Mouse (Mus musculus) heart, embryonic 11.5 days (tissue): ENCODE data around the gene Srf. TPM values are rescaled to one million over a fixed set of nuclear protein-coding genes. Genes with fewer than 3 reads are reported as not detected.

ENCODE experiments used
- microRNA-seq: library from miRNA; unstranded; fragments of <30 nt; microRNA quantifications from one replicate; pipeline ENCODE4, GENCODE M21; 2016; ENCODE audit warnings: borderline number of aligned reads
- polyA plus RNA-seq: library from polyadenylated mRNA; unstranded; fragments of >200 nt; fragmentation: Nextera tagmentation; extraction: Ambion mirVana; gene quantifications from 2 replicates; pipeline ENCODE4 v1.2.1, GENCODE M21; 2014

The Srf gene
- polyA plus RNA-seq, 1 experiment from 2014 or later = 15.0 TPM

Small RNAs within 50 kb of the gene (microRNA-seq; reads per million reads assigned to microRNA genes)
- 2.2 reads per million, percentile 26 among the genes with 10 or more reads in this experiment for gene Mir6976

Other genes with a start within 250 kb of the Srf start
- 3.4 and 4.3 TPM in 2 replicates for gene Abcc10, start 227.8 kb downstream of the Srf start, polyA plus RNA-seq
- gene Zfp318, start 172.4 kb downstream of the Srf start, polyA plus RNA-seq = 6.1 and 8.2 TPM in 2 replicates
- gene Crip3, start 127.2 kb downstream of the Srf start, polyA plus RNA-seq = 0.39 and 0.97 TPM in 2 replicates
- gene Slc22a7, start 117.7 kb downstream of the Srf start, polyA plus RNA-seq = 0.20 TPM in 1 of 2 replicates, not detected in the other
- gene Ttbk1, start 68.5 kb downstream of the Srf start, polyA plus RNA-seq = 0.04 and 0.07 TPM in 2 replicates
- gene Dnph1, start 59.5 kb downstream of the Srf start, polyA plus RNA-seq = 27.9 and 28.4 TPM in 2 replicates
- 2.5 and 4.4 TPM in 2 replicates for gene Cul9, start 9.8 kb downstream of the Srf start, polyA plus RNA-seq
- gene Ptk7, start 73.3 kb upstream of the Srf start, polyA plus RNA-seq = 18.8 and 22.8 TPM in 2 replicates
- 16.5 and 18.0 TPM in 2 replicates for gene Klc4, start 89.8 kb upstream of the Srf start, polyA plus RNA-seq
- 110 and 119 TPM in 2 replicates for gene Mrpl2, start 90.1 kb upstream of the Srf start, polyA plus RNA-seq
- 33.6 and 36.2 TPM in 2 replicates for gene Cul7, start 94.2 kb upstream of the Srf start, polyA plus RNA-seq
- 37.0 and 40.8 TPM in 2 replicates for gene Rrp36, start 118.2 kb upstream of the Srf start, polyA plus RNA-seq
- gene Mea1, start 122.6 kb upstream of the Srf start, polyA plus RNA-seq = 142 and 154 TPM in 2 replicates
- 117 and 143 TPM in 2 replicates for gene Klhdc3, start 124.7 kb upstream of the Srf start, polyA plus RNA-seq
- 52.5 and 63.6 TPM in 2 replicates for gene Ppp2r5d, start 148.9 kb upstream of the Srf start, polyA plus RNA-seq
- gene Pex6, start 155.3 kb upstream of the Srf start, polyA plus RNA-seq = 9.0 and 9.7 TPM in 2 replicates
- 0.61 and 1.0 TPM in 2 replicates for gene Gnmt, start 173.0 kb upstream of the Srf start, polyA plus RNA-seq
- gene Cnpy3, start 196.0 kb upstream of the Srf start, polyA plus RNA-seq = 46.5 and 51.9 TPM in 2 replicates
- 0.24 and 0.34 TPM in 2 replicates for gene Ptcra, start 207.5 kb upstream of the Srf start, polyA plus RNA-seq
- 43.9 and 45.3 TPM in 2 replicates for gene 2310039H08Rik, start 216.5 kb upstream of the Srf start, polyA plus RNA-seq
- gene Rpl7l1, start 226.5 kb upstream of the Srf start, polyA plus RNA-seq = 115 and 116 TPM in 2 replicates